Mouse (Mus musculus): ENCODE measurements around the gene Ice2. TPM values are rescaled to one million over a fixed set of nuclear protein-coding genes. Genes with fewer than 3 reads are reported as not detected.

The Ice2 gene
- polyA plus RNA-seq, 1 experiment from 2014 or later: 13.5 TPM

DNA sequence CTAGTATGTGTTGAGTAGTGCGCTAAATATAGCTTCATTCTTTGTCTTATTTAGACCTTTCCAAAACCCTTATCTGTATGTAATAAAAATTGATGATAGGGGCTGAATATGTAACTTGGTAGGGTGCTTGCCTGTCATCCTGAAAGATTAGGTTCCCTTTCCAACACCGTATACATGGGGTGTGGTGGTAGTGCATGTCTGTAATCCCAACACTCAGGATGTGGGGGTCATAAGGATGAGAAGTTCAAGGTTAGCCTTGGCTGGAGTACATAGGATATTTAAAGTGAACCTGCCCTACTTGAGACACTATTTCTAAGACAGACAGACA is 310 bp upstream of the Ice2 start:
- in situ Hi-C loops (cut with MboI; ENCODE audit: low pct_unique_long_range_greater_than_20kb): no loop called here
- ChIA-PET POLR2A (no interaction called here), CTCF (no interaction called here)
- no peak for ATAC-seq
- no peak for DNase-seq (ENCODE audit: low read depth, low spot score)
- no peak for TF ChIP-seq CTCF (IDR thresholded peaks at IDR 0.05)
- H3K27me3 ChIP-seq: no peaks in the 10 kb centered on the region

DNA sequence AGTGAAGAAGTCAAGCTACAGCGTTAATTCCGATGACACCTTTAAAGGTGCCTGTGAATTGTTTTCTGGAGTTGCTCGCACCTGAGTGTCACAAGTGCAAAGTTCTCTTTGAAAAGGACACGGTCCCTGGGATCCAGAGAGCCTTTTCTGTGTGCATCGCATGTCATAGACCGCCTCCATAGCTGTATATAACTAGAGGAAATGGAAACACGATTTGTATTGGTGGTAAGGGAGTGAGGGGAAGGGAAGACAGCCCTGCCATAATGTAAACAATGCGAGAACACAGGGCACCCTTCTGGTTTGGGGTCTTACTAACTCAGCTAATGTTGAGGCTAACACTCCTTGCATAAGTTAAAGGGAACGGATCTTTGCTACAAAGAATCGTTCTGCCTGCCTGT is 746 bp downstream of the Ice2 start:
- no peak for ATAC-seq
- no peak for DNase-seq (ENCODE audit: low read depth, low spot score)
- H3K27me3 ChIP-seq: no peaks in the 10 kb centered on the region
- in situ Hi-C loops (cut with MboI; ENCODE audit: low pct_unique_long_range_greater_than_20kb): no loop called here
- POLR2A ChIA-PET: no interaction called here
- no peak for TF ChIP-seq CTCF (IDR thresholded peaks at IDR 0.05)
- CTCF ChIA-PET: interaction anchor here (0.9 to 1.0 kb wide), 2 partner anchors 11 to 18 kb away, joined by 3 to 5 read pairs; no protein-coding TSS in a partner anchor

DNA sequence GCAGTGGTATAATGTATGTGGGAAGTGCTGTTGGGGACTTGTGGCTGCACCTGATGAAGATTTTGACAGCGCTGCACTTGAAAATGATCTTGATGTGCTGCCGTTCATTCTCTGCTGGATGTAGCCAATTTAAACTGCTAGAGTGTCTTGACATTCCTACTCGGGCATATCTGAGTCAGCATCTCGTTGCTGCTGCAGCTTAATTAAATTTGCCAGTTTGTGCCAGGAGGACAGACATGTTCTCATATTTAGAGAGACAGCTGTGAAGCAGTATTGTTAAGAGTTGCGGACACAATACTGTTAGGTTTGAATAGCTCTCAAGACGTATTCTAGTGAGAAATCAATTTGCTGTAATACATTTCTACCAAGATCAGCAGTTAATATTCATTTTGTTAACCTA is 7.0 kb downstream of the Ice2 start:
- no peak for TF ChIP-seq CTCF (IDR thresholded peaks at IDR 0.05)
- no peaks in the 10 kb centered on the region for H3K27me3 ChIP-seq
- no peak for ATAC-seq
- DNase-seq (ENCODE audit: low read depth, low spot score): no peak
- in situ Hi-C loops (cut with MboI; ENCODE audit: low pct_unique_long_range_greater_than_20kb): no loop called here
- ChIA-PET POLR2A (no interaction called here), CTCF (interaction anchor here (1.3 to 1.5 kb wide), 2 partner anchors 11 to 14 kb away, joined by 4 to 7 read pairs; no protein-coding TSS in a partner anchor)

DNA sequence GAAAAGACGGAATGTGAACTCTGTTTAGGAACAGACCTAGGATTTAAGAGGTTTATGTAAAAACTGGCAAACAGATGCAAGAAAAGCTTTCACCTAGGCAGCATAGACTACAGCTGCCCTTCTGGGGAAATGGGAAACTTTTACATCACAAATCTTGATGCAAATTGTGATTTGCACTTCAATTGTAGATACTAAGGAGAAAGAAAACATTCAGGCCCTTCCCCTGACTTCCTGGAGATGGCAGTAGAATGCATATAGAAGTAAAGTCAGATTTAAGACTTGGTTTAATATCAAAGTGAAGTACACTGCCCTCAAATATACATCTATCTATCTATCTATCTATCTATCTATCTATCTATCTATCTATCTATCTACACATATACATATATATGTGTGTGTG is 21.8 kb downstream of the Ice2 start:
- ChIA-PET CTCF (interaction anchor here (0.8 to 3.4 kb wide), 9 partner anchors 11 to 66 kb away, joined by 3 to 41 read pairs (median 4); no protein-coding TSS in a partner anchor), POLR2A (interaction anchor here (1.1 kb wide), 1 partner anchor 15 kb away, joined by 3 read pairs; no protein-coding TSS in a partner anchor)
- peak; percentile 53 for TF ChIP-seq CTCF (IDR thresholded peaks at IDR 0.05)
- in situ Hi-C loops (cut with MboI; ENCODE audit: low pct_unique_long_range_greater_than_20kb): no loop called here
- ATAC-seq (no peak), DNase-seq (ENCODE audit: low read depth, low spot score) (no peak)
- no peaks in the 10 kb centered on the region for H3K27me3 ChIP-seq

DNA sequence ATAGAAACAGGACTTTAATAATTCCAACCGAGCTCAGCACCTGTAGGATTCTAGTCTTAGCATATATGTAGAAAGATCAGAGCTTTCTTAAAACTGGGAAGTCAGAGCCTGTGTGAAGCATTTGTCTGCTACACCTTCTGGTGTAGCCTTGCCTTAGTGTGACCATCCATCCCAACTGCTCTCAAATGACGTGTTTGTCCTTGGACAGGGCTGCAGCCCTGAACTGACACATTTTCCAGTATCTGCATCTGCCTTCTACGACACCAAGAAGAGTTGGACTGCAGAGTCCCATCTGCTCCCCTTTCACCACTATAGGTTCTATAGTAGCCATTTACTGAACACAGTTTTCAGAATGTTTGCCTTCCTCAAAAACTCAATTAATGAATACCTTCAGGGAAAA is 32.8 kb downstream of the Ice2 start:
- TF ChIP-seq CTCF (IDR thresholded peaks at IDR 0.05): no peak
- in situ Hi-C loops (cut with MboI; ENCODE audit: low pct_unique_long_range_greater_than_20kb): no loop called here
- ATAC-seq (no peak), DNase-seq (ENCODE audit: low read depth, low spot score) (no peak)
- CTCF ChIA-PET: interaction anchor here (0.9 to 2.6 kb wide), 2 partner anchors 11 to 50 kb away, joined by 4 to 11 read pairs; no protein-coding TSS in a partner anchor
- POLR2A ChIA-PET: interaction anchor here (0.7 to 1.0 kb wide), 2 partner anchors 24 to 37 kb away, joined by 3 read pairs; no protein-coding TSS in a partner anchor
- no peaks in the 10 kb centered on the region for H3K27me3 ChIP-seq

DNA sequence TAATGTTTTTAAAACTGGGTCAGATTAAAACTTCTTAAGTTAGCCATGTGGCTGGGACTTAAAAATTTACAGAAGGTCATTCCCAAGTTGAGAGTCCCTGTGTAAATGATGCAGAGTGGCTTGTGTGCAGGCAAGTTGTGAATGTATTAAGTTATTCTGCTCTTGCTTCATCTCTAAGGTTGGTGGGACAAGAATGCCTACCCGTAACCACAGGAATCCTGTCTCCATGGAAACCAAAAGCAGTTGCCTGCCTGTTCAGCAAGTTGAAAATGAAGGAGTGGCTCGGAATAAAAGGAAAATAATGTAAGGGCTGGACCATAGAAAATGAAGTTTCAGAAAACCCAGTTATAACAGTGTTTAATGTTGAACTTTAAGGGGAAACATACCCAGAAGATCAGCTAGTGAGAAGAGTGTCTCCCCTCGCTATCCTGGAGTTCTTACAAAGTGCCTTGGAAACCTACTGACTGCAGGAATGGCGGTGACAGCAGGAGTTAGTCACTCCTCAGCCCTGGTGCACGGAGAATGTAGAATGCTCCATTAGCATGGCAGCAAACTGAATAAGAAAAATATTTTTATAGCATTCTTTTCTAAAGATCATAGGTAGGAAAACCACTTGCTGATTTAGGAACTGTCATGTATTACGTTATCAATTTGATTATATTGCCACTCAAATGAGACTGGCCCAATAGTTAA is 34.3 kb downstream of the Ice2 start:
- CTCF ChIA-PET: interaction anchor here (1.2 to 1.6 kb wide), 3 partner anchors 10 to 23 kb away, joined by 3 to 4 read pairs (median 3); no protein-coding TSS in a partner anchor
- POLR2A ChIA-PET: no interaction called here
- H3K27me3 ChIP-seq: no peaks in the 10 kb centered on the region
- peak; percentile 81 for DNase-seq (ENCODE audit: low read depth, low spot score)
- ATAC-seq: peak; percentile 93
- no peak for TF ChIP-seq CTCF (IDR thresholded peaks at IDR 0.05)
- in situ Hi-C loops (cut with MboI; ENCODE audit: low pct_unique_long_range_greater_than_20kb): no loop called here

DNA sequence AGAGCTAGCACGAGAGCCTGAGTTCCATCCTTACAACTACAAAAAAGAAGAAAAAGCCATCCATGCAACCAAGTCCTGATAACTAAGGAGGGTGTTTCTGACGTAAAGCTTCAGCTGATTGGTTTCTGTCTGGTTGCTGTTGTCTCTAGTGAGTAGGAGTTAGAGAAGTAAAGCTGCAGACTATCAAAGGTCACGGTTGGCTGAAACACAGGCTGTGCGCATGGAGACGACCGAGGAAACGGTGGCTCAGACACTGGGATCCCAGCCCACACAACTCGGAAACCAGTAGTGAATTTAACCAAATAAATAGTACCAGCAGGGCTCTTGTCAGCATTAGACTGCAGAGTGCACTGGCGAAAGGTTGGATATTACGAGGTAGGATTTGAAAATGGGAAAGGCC is 37.5 kb downstream of the Ice2 start:
- H3K27me3 ChIP-seq: no peaks in the 10 kb centered on the region
- DNase-seq (ENCODE audit: low read depth, low spot score) (no peak), ATAC-seq (no peak)
- no peak for TF ChIP-seq CTCF (IDR thresholded peaks at IDR 0.05)
- ChIA-PET CTCF (no interaction called here), POLR2A (no interaction called here)
- in situ Hi-C loops (cut with MboI; ENCODE audit: low pct_unique_long_range_greater_than_20kb): no loop called here

DNA sequence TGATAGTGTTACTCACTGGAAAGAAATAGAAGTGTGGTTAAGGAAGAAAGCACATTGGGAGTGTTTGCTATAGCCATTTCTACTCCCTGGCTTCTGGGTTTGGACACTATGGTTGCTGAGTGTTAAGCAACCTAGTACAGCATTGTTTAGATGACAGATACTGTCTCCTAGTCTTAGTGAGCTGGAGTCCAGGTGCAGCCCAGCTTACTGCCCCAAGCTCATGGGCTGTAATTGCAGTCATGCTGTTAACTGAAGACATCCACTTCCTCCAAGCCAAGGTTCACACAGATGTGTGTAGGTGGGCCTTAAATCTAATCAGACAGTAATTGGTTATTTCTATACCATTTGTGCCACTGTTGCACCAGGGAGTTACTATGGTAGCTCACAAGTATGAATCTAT is 38.0 kb downstream of the Ice2 start:
- TF ChIP-seq CTCF (IDR thresholded peaks at IDR 0.05): no peak
- ChIA-PET CTCF (no interaction called here), POLR2A (no interaction called here)
- in situ Hi-C loops (cut with MboI; ENCODE audit: low pct_unique_long_range_greater_than_20kb): no loop called here
- ATAC-seq: no peak
- DNase-seq (ENCODE audit: low read depth, low spot score): no peak
- H3K27me3 ChIP-seq: no peaks in the 10 kb centered on the region

DNA sequence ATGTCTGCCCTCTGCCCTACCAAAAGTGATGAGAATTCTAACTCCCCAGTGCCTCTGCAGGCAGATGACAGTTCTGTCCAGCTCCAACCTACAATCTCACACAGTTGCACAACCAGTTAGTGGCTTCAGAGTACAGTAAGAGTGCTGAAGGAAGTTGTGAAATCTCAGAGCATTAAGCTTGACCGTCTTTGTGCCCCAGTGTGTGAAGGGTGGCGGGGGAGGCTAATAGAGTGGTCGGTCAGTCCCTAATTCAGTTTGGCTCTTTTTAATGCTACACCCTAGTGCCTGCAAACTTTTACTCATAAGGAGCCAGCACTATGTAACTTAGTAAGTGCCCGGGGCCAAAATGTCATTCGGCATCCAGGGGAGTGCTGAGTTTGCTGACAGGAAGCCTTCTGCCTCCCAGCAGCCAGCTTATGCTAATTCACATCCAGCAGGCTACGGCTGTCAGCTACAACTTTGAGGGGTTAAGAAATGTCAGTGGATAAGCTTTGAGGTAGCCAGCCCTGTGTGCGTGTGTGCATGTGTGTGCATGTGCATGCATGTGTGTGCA is 42.2 kb downstream of the Ice2 start:
- H3K27me3 ChIP-seq: no peaks in the 10 kb centered on the region
- DNase-seq (ENCODE audit: low read depth, low spot score): peak; percentile 73
- CTCF ChIA-PET: interaction anchor here (0.7 to 2.2 kb wide), 6 partner anchors 13 to 40 kb away, joined by 3 to 12 read pairs (median 4); partner anchors contain the start of gene Anxa2
- peak; percentile 86 for ATAC-seq
- peak; percentile 57 for TF ChIP-seq CTCF (IDR thresholded peaks at IDR 0.05)
- in situ Hi-C loops (cut with MboI; ENCODE audit: low pct_unique_long_range_greater_than_20kb): no loop called here
- POLR2A ChIA-PET: interaction anchor here (1.0 to 1.5 kb wide), 2 partner anchors 15 to 28 kb away, joined by 4 to 5 read pairs; no protein-coding TSS in a partner anchor

DNA sequence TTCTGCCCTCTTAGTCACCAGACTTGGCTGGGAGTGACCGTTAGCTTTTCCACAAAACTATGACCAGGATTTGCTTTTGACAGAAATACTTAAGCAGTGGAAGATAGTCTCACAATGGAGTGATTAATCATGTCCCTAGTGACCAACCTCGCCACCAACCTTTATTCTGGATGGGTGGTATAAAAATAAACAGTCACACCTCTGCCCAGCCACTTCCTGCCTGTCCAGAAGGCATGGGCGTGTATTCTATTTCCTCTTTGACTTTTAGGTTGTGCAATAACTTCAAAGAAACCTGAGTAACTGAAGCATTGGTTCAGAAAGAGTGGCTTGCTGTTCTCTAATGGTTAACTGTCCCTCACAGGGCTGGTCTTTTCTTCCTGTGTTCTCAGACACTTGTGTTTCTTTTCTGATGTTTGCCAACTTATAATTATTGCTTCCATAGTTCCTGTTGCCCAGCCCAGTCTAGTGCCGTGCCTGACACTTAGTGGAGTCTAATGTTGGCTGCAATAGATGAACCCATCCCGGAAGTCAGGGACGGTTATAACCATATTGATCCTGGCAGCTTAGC is 44.8 kb downstream of the Ice2 start:
- CTCF ChIA-PET: interaction anchor here (1.4 to 2.4 kb wide), 3 partner anchors 10 to 14 kb away, joined by 3 to 6 read pairs (median 4); no protein-coding TSS in a partner anchor
- ATAC-seq (peak; percentile 28), DNase-seq (ENCODE audit: low read depth, low spot score) (no peak)
- in situ Hi-C loops (cut with MboI; ENCODE audit: low pct_unique_long_range_greater_than_20kb): no loop called here
- no peaks in the 10 kb centered on the region for H3K27me3 ChIP-seq
- no peak for TF ChIP-seq CTCF (IDR thresholded peaks at IDR 0.05)
- POLR2A ChIA-PET: interaction anchor here (0.6 to 1.6 kb wide), 4 partner anchors 12 to 291 kb away, joined by 3 to 5 read pairs (median 4); no protein-coding TSS in a partner anchor

DNA sequence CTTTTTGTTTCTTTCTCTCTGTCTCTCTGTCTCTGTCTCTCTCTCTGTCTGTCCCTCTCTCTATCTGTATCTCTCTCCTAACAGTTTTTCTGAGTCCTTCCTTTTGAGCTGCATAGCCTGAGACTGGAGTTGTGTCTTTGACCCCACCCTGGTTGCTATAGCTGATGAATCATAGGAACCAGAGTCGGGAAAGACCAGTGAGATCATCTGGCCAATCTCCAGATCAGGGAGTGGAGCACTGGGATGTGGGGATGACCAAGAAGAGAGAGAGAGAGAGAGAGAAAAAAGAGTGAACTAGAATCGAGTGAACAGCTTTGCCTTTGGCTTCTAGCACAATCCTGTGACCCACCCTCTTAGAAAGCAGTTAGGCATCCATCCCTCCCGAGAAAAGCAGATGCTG is 45.5 kb downstream of the Ice2 start:
- peak; percentile 75 for DNase-seq (ENCODE audit: low read depth, low spot score)
- TF ChIP-seq CTCF (IDR thresholded peaks at IDR 0.05): no peak
- ChIA-PET POLR2A (interaction anchor here (1.2 to 1.6 kb wide), 2 partner anchors 11 to 16 kb away, joined by 4 to 5 read pairs; no protein-coding TSS in a partner anchor), CTCF (interaction anchor here (1.5 to 2.4 kb wide), 2 partner anchors 9 to 11 kb away, joined by 3 to 6 read pairs; no protein-coding TSS in a partner anchor)
- in situ Hi-C loops (cut with MboI; ENCODE audit: low pct_unique_long_range_greater_than_20kb): no loop called here
- peak; percentile 49 for ATAC-seq
- H3K27me3 ChIP-seq: no peaks in the 10 kb centered on the region

All from Patski (cell line).